Mouse (Mus musculus) layer of hippocampus, postnatal 25 days (tissue): ENCODE data around the gene Itgav. TPM values are rescaled to one million over a fixed set of nuclear protein-coding genes. Genes with fewer than 3 reads are reported as not detected.

ENCODE experiments used
- DNase-seq, 2 experiments: peaks; one replicate each; pipeline ENCODE4 v3.0.0; 2022; ENCODE audit warnings: mixed read lengths in 2 of 2, low spot score in 1 of 2; ENCODE audit errors: extremely low spot score in 1 of 2
- total RNA-seq, 2 experiments: library from RNA; stranded (reverse); gene quantifications; 2 replicates each; pipeline ENCODE4 v1.2.3; 2021

Gene Itgav
- total RNA-seq, 2 experiments from 2014 or later, result 47.7 to 56.4 TPM

- no peak for DNase-seq
Measured at GRCm38 (mm10) chr2:83797902-83798497, 73.8 kb downstream of the Itgav start.

GRCm38 (mm10) chr2:83812483-83813272 is 88.5 kb downstream of the Itgav start, which contains the start of gene Fam171b:
TSS of gene Fam171b (plus strand) at chr2:83812636.
- peak; percentile 72 to 83 for DNase-seq

GRCm38 (mm10) chr2:83813273-83813892 is 89.2 kb downstream of the Itgav start:
- no peak for DNase-seq

GRCm38 (mm10) chr2:83814009-83814408 is 89.8 kb downstream of the Itgav start:
- DNase-seq, result no peak

- DNase-seq, result no peak
Measured at GRCm38 (mm10) chr2:83816147-83816546, 92.0 kb downstream of the Itgav start.

- DNase-seq, result no peak
Measured at GRCm38 (mm10) chr2:83825161-83825560, 101.0 kb downstream of the Itgav start.

GRCm38 (mm10) chr2:83828895-83829539 is 104.8 kb downstream of the Itgav start:
- no peak for DNase-seq

GRCm38 (mm10) chr2:83832903-83833302 is 108.7 kb downstream of the Itgav start:
- DNase-seq, result no peak

GRCm38 (mm10) chr2:83835313-83836070 is 111.3 kb downstream of the Itgav start:
- DNase-seq, result no peak

- no peak for DNase-seq
Measured at GRCm38 (mm10) chr2:83848495-83848894, 124.3 kb downstream of the Itgav start.

GRCm38 (mm10) chr2:83853423-83853822 is 129.2 kb downstream of the Itgav start:
- no peak for DNase-seq

GRCm38 (mm10) chr2:83856236-83856635 is 132.0 kb downstream of the Itgav start:
- no peak for DNase-seq

Other genes with a start within 250 kb of the Itgav start
- gene Zc3h15, start 80.0 kb upstream of the Itgav start, total RNA-seq, result 100 to 1,000 TPM; 125 to 128 TPM
- 100 to 1,000 TPM; 200 to 203 TPM for gene Fam171b, start 88.2 kb downstream of the Itgav start, total RNA-seq
- not detected for gene Zswim2, start 216.8 kb downstream of the Itgav start, total RNA-seq
- 1 to 10 TPM; 1.6 to 1.7 TPM for gene Gm13698, start 231.3 kb downstream of the Itgav start, total RNA-seq
- 1 to 10 TPM; 1.6 to 1.7 TPM for gene Gm13693, start 237.1 kb downstream of the Itgav start, total RNA-seq
- gene Gm13695, start 242.9 kb downstream of the Itgav start, total RNA-seq, result not detected
- gene Gm13696, start 248.7 kb downstream of the Itgav start, total RNA-seq, result 1 to 10 TPM; 1.6 to 1.7 TPM